Mouse (Mus musculus) midbrain, embryonic 11.5 days (tissue): ENCODE measurements at regions not wholly inside any gene's neighbourhood (a gene's known extent, or its start where the extent isn't known, plus 50 kb on each side); places are given as distances from the start of the nearest gene placed in this dataset.

Experiments used
- ATAC-seq: fragments of 200-750 bp; cut with Nextera tagmentation; 2 replicates; pipeline ENCODE4 v1.8.0; 2017; ENCODE audit warnings: moderate TSS enrichment, moderate library complexity; ENCODE audit not compliant: low FRiP score
- DNase-seq: peaks from one replicate; pipeline ENCODE4 v3.0.0; 2015; ENCODE audit warnings: low spot score; ENCODE audit errors: missing footprints
- H3K27ac ChIP-seq: fragments of 300-500 bp; sonication (generic); 2 replicates; pipeline ENCODE4 v1.5.1; 2014; ENCODE audit warnings: low read depth, low read length
- H3K27me3 ChIP-seq: fragments of 300-500 bp; sonication (generic); 2 replicates; pipeline ENCODE4 v1.6.1; 2014; ENCODE audit warnings: mild to moderate bottlenecking, low read length, moderate library complexity, mixed read lengths; ENCODE audit not compliant: control insufficient read depth, insufficient read depth
- H3K36me3 ChIP-seq: fragments of 300-500 bp; sonication (generic); 2 replicates; pipeline ENCODE4 v1.6.1; 2014; ENCODE audit warnings: mild to moderate bottlenecking, low read length, moderate library complexity, mixed read lengths; ENCODE audit not compliant: control insufficient read depth, insufficient read depth
- H3K4me1 ChIP-seq: fragments of 300-500 bp; sonication (generic); 2 replicates; pipeline ENCODE4 v1.6.1; 2014; ENCODE audit warnings: low read length; ENCODE audit not compliant: control insufficient read depth, insufficient read depth
- H3K4me2 ChIP-seq: fragments of 300-500 bp; sonication (generic); 2 replicates; pipeline ENCODE4 v1.6.1; 2014; ENCODE audit warnings: mild to moderate bottlenecking, moderate library complexity
- H3K4me3 ChIP-seq: fragments of 300-500 bp; sonication (generic); 2 replicates; pipeline ENCODE4 v1.5.1; 2014; ENCODE audit warnings: low read depth, low read length
- H3K9ac ChIP-seq: fragments of 300-500 bp; sonication (generic); 2 replicates; pipeline ENCODE4 v1.6.1; 2014; ENCODE audit warnings: low read length
- H3K9me3 ChIP-seq: fragments of 300-500 bp; sonication (generic); 2 replicates; pipeline ENCODE4 v1.6.1; 2016; ENCODE audit warnings: low read length; ENCODE audit not compliant: control insufficient read depth
- WGBS: fragments of 180-500 bp; shearing (Covaris S2); extraction: QIAGEN DNeasy Blood & Tissue Kit; methylation state at CpG from one replicate; pipeline ENCODE4 v1.1.7; 2014; 5-methylcytosine and 5-hydroxymethylcytosine counted together

DNA sequence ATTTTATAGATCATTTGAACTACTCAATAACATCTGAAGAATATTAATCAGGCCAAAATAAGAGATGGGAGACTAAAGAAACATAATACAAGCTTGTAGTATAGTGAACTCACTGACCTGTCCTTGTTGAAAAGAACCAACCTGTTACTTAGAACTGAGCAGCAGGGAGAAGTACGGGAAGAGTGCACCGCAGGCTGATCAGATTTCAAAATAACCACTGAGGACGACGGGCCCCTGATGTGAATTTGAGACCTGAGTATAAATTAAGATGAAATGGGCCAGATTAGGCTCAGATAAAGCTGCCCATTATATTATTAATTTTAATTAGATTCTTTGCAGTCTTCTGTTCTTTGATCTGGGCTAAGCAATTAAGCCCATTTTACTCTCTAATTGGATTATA is 391.2 kb upstream of the Tyrp1 start:
- ATAC-seq (no peak), DNase-seq (no peak)
- H3K27ac ChIP-seq: no peak overlapping the region

DNA sequence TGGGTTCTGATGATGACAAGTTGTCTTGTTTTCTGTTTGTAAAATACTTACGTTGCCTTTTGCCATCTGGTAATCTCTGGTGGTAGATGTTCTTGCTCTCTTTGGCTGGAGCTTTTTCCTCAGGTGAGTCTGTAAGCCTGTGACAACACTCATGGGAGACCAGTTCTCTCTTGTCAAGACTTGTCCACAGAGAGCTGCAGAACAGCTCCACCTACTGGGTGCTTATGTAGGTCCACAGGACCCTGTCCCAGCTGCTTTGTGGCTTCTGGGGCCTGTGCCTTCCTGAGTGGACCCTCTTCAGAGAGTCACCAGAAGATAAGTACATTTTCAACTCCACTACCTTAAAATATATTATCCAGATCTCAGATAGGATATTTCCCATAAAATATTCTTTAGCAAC is 370.3 kb upstream of the Tyrp1 start:
- Histone ChIP-seq H3K9ac (no peak overlapping the region), H3K36me3 (no peaks in the 10 kb centered on the region), H3K4me3 (no peak overlapping the region), H3K9me3 (no peaks in the 10 kb centered on the region), H3K4me1 (no peaks in the 10 kb centered on the region), H3K27me3 (no peaks in the 10 kb centered on the region), H3K4me2 (no peak overlapping the region), H3K27ac (no peak overlapping the region)
- WGBS: 78% methylated on average over 1 of the region's 1 CpGs
- no peak for DNase-seq
- ATAC-seq: no peak

More for the DNA sequence above, 391.2 kb upstream of the Tyrp1 start:
- Histone ChIP-seq H3K27me3 (no peaks in the 10 kb centered on the region), H3K9me3 (no peaks in the 10 kb centered on the region), H3K9ac (no peak overlapping the region), H3K36me3 (no peaks in the 10 kb centered on the region), H3K4me2 (no peak overlapping the region), H3K4me3 (no peak overlapping the region), H3K4me1 (no peaks in the 10 kb centered on the region)
- whole genome bisulfite sequencing: 46% methylated on average over 4 of the region's 4 CpGs

DNA sequence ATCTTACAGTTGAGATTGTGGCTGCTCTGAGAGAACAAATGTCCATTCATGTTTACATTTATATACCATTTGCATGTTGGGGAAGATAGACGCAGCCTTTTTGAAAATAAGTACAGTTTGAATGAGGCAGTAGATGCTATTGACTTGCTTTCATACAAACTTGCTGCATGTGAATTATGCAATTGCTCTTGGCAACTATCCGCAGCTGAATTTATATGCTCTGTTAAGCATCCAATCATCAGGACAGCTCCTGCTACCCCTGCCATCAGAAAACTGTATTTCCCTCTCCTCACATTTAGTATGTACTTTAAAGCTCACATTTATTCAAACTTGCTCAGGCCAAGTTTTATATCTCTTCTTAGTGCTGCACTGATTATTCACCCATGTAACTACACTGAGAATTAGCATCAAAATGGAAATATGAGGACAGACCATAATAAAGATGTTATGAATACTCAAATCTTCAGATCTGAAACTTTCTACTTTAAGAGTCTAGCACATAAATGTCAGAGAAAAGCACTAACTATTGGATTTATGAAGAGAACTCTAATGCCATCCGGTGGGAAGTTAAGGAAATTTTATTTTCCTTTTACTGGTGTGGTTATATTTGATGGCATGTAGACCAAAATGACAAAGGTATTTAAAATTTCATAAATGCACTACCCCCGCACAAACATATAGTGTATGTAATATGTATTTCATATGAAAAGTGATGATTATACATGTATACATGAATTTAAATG is 358.0 kb upstream of the Tyrp1 start:
- Histone ChIP-seq H3K9ac (no peak overlapping the region), H3K27me3 (no peaks in the 10 kb centered on the region), H3K27ac (no peak overlapping the region), H3K4me3 (no peak overlapping the region), H3K36me3 (no peaks in the 10 kb centered on the region), H3K4me1 (no peaks in the 10 kb centered on the region), H3K4me2 (no peak overlapping the region), H3K9me3 (no peaks in the 10 kb centered on the region)
- ATAC-seq (no peak), DNase-seq (no peak)
- 89% methylated on average over 4 of the region's 4 CpGs for WGBS

DNA sequence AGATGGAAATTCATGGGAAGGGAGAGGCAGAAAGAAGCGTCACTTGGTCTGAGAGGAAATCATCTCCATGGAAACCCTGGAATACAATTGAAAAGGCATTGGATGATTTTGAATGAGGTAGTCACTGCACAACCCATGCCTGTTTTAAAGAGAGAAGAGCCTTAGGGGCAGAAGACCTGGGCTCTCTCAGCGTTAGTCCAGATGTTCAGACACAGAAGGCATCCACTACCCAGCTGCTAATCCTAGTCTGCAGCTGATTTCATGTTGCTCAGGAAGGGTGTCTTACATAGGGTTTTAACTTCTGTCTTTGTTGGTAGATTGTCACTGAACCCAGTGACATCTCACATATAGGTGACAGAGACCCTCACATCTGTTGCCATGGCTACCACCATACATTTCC is 318.8 kb upstream of the Tyrp1 start:
- H3K36me3 ChIP-seq: no peaks in the 10 kb centered on the region
- H3K9ac ChIP-seq: no peak overlapping the region
- peaks cover 4% of the 10 kb centered on the region; the same call in 1 of the 2 replicates for H3K4me1 ChIP-seq
- no peak overlapping the region for H3K4me3 ChIP-seq
- no peaks in the 10 kb centered on the region for H3K9me3 ChIP-seq
- DNase-seq (no peak), ATAC-seq (no peak)
- 41% methylated on average over 2 of the region's 2 CpGs for WGBS
- no peak overlapping the region for H3K4me2 ChIP-seq
- no peak overlapping the region for H3K27ac ChIP-seq
- no peaks in the 10 kb centered on the region for H3K27me3 ChIP-seq

DNA sequence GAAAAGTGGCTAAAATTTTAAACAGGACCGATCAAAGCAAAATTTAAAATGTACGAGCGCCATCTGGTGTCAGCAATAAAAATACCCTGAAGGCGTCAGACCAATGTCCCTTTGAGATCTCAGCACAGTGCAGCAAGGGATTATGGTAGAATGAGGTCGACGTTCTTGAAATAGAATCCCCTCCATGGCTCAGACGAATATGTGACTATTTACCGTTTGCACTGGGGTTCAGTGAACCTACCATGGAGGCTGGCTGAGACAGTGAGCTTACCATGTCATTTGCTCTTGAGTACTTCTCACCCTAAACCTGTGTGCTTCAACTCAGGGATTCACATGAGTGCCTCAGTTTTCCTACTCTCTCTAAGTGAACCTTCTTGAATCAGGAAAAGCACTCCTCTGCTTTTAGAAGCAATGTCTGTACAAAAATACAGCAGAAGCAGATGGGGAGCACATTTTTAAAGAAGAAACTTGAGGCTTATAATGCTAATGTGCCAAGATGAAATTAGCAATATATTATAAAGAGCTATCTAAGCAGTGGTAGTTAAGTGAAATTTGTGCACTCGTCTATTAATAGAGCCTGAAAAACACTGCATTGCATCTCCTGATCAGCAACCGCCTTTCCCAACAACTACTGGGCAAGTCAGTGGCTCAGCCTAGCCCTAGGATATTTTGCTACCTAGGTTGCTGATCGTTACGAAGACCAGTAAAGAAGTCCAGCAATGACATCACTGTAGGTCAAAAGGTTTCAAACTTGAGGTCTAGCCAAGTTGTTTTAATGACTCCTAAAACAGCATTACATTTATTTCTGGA is 316.2 kb upstream of the Tyrp1 start:
- 31% methylated on average over 12 of the region's 12 CpGs for WGBS
- DNase-seq (peak; percentile 94), ATAC-seq (peak; percentile 86)
- H3K4me3 ChIP-seq: no peak overlapping the region
- H3K4me2 ChIP-seq: peak overlapping the region; percentile 35
- H3K27ac ChIP-seq: no peak overlapping the region
- no peaks in the 10 kb centered on the region for H3K27me3 ChIP-seq
- H3K9me3 ChIP-seq: no peaks in the 10 kb centered on the region
- peaks cover 4% of the 10 kb centered on the region; the same call in 1 of the 2 replicates for H3K4me1 ChIP-seq
- no peak overlapping the region for H3K9ac ChIP-seq
- H3K36me3 ChIP-seq: no peaks in the 10 kb centered on the region

DNA sequence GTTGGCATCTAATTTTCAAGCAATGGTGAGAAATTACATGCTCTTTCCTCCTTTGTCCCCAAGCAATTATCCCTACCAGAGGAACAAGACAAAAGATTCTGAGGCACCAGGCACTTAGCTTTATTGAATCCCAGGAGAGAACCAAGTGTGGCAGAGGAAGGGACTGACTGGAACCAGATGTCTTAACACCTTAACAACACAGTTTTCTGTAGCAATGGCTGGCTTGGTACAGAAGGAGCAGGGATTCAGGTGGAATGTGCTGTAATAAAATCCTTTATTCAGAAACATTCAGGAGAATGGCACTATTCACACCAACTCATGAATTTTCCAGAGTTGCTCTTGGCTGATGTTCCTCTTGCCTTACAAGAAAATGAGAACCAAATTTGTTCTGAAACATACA is 315.3 kb upstream of the Tyrp1 start:
- no peak overlapping the region for H3K4me3 ChIP-seq
- H3K9ac ChIP-seq: no peak overlapping the region
- no peak overlapping the region for H3K4me2 ChIP-seq
- DNase-seq (no peak), ATAC-seq (no peak)
- no peak overlapping the region for H3K27ac ChIP-seq
- peaks cover 4% of the 10 kb centered on the region; the same call in 1 of the 2 replicates for H3K4me1 ChIP-seq
- H3K36me3 ChIP-seq: no peaks in the 10 kb centered on the region
- H3K27me3 ChIP-seq: no peaks in the 10 kb centered on the region
- H3K9me3 ChIP-seq: no peaks in the 10 kb centered on the region

DNA sequence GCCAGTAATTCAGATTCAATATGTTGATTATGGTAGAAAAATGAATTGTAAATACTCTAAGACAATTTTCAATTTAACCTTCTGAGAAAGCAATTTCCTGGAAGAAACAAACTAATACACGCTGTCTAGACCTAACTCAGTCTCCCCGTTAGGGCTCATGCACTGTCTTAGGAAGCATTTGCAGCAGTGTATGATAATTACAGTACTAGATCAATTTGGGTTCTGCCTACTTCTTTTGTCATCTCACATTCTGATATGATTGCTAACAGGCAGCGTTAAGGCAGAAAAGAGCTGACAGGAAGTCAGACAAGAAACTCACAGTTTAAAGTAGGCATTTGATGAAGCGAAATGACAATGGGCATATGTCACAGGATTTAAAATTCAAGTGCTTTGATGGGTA is 294.1 kb upstream of the Tyrp1 start:
- no peak for DNase-seq
- ATAC-seq: no peak
- 89% methylated on average over 4 of the region's 4 CpGs for WGBS

DNA sequence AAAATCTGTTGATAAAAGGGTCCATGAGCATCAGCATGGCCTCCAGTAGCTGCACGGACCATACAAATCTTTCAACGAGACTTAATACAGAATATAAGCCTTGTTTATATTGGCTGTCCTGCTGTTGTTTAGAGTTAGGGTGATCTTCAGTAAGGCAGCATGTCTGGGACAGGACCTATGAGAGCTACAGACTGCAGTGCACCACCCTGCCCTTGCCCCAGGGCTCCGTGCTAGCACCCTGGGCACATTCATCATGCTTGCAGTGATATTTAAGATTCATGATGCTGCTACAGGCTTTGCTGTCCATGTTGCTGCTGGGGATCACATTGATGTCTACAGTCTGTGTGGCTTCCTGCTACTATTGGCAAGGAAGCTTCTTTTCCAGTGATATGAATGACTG is 288.8 kb upstream of the Tyrp1 start:
- Histone ChIP-seq H3K36me3 (no peaks in the 10 kb centered on the region), H3K4me2 (no peak overlapping the region), H3K9me3 (no peaks in the 10 kb centered on the region), H3K9ac (no peak overlapping the region), H3K27ac (no peak overlapping the region), H3K27me3 (no peaks in the 10 kb centered on the region), H3K4me1 (no peaks in the 10 kb centered on the region), H3K4me3 (no peak overlapping the region)
- WGBS: 81% methylated on average over 3 of the region's 3 CpGs
- ATAC-seq (no peak), DNase-seq (no peak)

More for the DNA sequence above, 294.1 kb upstream of the Tyrp1 start:
- Histone ChIP-seq H3K36me3 (no peaks in the 10 kb centered on the region), H3K4me2 (no peak overlapping the region), H3K4me1 (no peaks in the 10 kb centered on the region), H3K4me3 (no peak overlapping the region), H3K27me3 (no peaks in the 10 kb centered on the region), H3K9ac (no peak overlapping the region), H3K27ac (no peak overlapping the region), H3K9me3 (no peaks in the 10 kb centered on the region)

DNA sequence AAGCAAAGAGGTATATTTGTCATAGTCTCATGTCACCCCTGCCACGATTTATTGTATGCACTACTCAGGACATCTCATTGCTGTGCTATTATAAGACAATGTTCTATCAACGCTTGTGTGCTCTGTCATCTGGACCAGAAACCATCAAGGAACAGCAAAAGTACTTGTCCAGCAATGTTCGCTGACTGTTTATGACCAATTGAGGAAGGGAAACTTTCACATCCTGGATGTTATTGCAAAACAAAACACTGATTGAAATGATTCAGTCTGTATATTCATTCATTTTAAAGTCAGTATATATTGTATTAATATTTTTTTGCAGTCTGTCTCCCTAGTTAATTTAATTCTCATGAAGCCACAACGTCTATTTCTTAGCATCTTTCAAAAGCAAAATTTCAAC is 244.5 kb upstream of the Tyrp1 start:
- Histone ChIP-seq H3K36me3 (no peaks in the 10 kb centered on the region), H3K4me2 (no peak overlapping the region), H3K4me1 (no peaks in the 10 kb centered on the region), H3K27me3 (no peaks in the 10 kb centered on the region), H3K27ac (no peak overlapping the region), H3K9ac (no peak overlapping the region), H3K9me3 (no peaks in the 10 kb centered on the region), H3K4me3 (no peak overlapping the region)
- no peak for DNase-seq
- ATAC-seq: no peak
- 87% methylated on average over 4 of the region's 4 CpGs for WGBS
